Mouse (Mus musculus) stomach, embryonic 15.5 days (tissue): ENCODE data around the gene Zfp382. TPM values are rescaled to one million over a fixed set of nuclear protein-coding genes. Genes with fewer than 3 reads are reported as not detected.
A peak's percentile ranks its signal among the peaks of the same experiment; 100 is the strongest.
"Not testable (repeated sequence)": the region's sequence is repeated elsewhere in the genome, so short reads cannot be mapped to it uniquely, and the experiment has no call there.

ENCODE experiments used
- ATAC-seq: fragments of 200-750 bp; cut with Nextera tagmentation; 2 replicates; pipeline ENCODE4 v1.8.0; 2017; ENCODE audit warnings: low read depth, moderate number of reproducible peaks, moderate TSS enrichment; ENCODE audit not compliant: insufficient read depth, low FRiP score
- H3K27ac ChIP-seq: fragments of 300-500 bp; sonication (generic); 2 replicates; pipeline ENCODE4 v1.5.1; 2015; ENCODE audit warnings: mild to moderate bottlenecking, inconsistent platforms
- H3K27me3 ChIP-seq: fragments of 300-500 bp; sonication (generic); replicated peaks from 2 replicates; pipeline ENCODE4 v1.6.1; 2015; ENCODE audit warnings: inconsistent platforms
- H3K36me3 ChIP-seq: fragments of 300-500 bp; sonication (generic); 2 replicates; pipeline ENCODE4 v1.6.1; 2015; ENCODE audit warnings: inconsistent platforms
- H3K4me1 ChIP-seq: fragments of 300-500 bp; sonication (generic); 2 replicates; pipeline ENCODE4 v1.6.1; 2015; ENCODE audit warnings: inconsistent platforms
- H3K4me2 ChIP-seq: fragments of 300-500 bp; sonication (generic); 2 replicates; pipeline ENCODE4 v1.6.1; 2015; ENCODE audit warnings: mild to moderate bottlenecking, inconsistent platforms
- H3K4me3 ChIP-seq: fragments of 300-500 bp; sonication (generic); replicated peaks from 2 replicates; pipeline ENCODE4 v1.5.1; 2015; ENCODE audit warnings: inconsistent platforms
- H3K9ac ChIP-seq: fragments of 300-500 bp; sonication (generic); 2 replicates; pipeline ENCODE4 v1.6.1; 2015; ENCODE audit warnings: inconsistent platforms
- H3K9me3 ChIP-seq: fragments of 300-500 bp; sonication (generic); 2 replicates; pipeline ENCODE4 v1.6.1; 2016; ENCODE audit warnings: inconsistent platforms
- WGBS: fragments of 180-500 bp; shearing (Covaris S2); methylation state at CpG from one replicate; pipeline ENCODE4 v1.1.7; 2015; 5-methylcytosine and 5-hydroxymethylcytosine counted together
- polyA plus RNA-seq: library from polyadenylated mRNA; unstranded; fragments of >200 nt; fragmentation: Nextera tagmentation; extraction: Ambion mirVana; gene quantifications from 2 replicates; pipeline ENCODE4 v1.2.1, GENCODE M21; 2015

Gene Zfp382
- polyA plus RNA-seq, 1 experiment from 2014 or later: 10.4 TPM

DNA sequence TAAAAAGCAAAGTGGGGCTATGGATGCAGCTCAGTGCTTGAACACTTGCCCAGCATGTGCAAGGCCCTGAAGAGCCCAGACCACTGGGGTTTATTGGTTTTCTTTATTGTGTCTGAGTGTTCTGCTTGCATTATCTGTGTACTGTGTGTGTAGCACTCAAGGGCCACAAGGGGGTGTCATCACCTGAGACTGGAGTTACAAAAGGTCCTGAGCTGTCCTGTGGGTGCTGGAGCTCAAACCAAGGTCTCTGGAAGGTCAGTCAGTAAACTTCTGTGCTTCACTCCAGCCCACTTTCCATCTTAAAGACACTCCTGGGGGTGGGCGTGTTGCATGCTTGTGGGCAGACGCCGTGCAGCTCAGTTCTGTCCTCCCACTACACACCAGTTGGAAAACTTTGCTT lies 33.8 kb downstream of the Zfp382 start:
- no peak overlapping the region for H3K27ac ChIP-seq
- H3K4me2 ChIP-seq: no peak overlapping the region
- no peak for ATAC-seq
- WGBS: 100% methylated on average over 3 of the region's 3 CpGs
- no peak overlapping the region for H3K4me3 ChIP-seq
- no peaks in the 10 kb centered on the region for H3K27me3 ChIP-seq
- H3K9ac ChIP-seq: no peak overlapping the region
- peaks cover 59% of the 10 kb centered on the region for H3K36me3 ChIP-seq
- H3K9me3 ChIP-seq: peaks cover 37% of the 10 kb centered on the region
- H3K4me1 ChIP-seq: no peaks in the 10 kb centered on the region

DNA sequence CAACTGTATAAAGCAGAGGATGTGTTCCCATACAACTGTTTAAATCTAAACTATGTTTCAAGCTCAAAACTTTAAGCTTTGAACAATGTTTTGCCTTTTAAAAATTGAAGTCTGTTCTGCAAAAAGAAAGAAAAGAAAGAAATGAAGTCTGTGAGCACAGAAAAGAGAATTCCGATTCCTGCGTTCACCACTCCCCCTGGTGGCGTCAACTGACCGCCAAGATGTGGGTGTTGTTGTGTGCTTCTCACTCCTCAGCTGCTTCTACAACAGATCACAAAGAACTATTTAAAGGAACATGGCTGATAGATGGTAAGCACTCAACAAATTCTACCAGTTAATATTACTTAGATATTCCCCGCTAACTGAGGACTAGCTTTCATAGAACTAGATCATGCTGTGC lies 41.4 kb downstream of the Zfp382 start:
- Histone ChIP-seq H3K27ac (no peak overlapping the region), H3K9ac (no peak overlapping the region), H3K4me1 (no peaks in the 10 kb centered on the region), H3K9me3 (peaks cover 32% of the 10 kb centered on the region), H3K4me3 (no peak overlapping the region), H3K27me3 (no peaks in the 10 kb centered on the region), H3K4me2 (no peak overlapping the region), H3K36me3 (peaks cover 80% of the 10 kb centered on the region)
- WGBS: 97% methylated on average over 5 of the region's 5 CpGs
- ATAC-seq: no peak

DNA sequence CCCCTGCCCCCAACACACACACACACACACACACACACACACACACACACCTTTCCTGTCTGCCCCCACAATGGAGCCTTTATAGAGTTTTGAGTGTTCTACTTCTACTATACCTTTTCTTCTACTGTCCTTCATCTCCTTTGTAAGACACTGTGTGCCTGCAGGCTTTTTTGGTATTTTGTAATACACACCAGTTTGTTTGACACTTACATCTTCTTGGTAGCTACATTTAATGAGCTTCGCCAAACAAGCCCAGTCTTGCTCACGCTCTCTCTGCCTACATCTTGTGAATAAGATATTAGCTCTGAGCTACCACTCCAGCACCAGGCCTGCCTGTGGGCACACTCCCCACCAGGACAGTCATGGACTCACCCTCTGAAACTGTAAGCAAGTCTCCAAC lies 43.0 kb downstream of the Zfp382 start:
- H3K4me1 ChIP-seq: no peaks in the 10 kb centered on the region
- H3K9ac ChIP-seq: no peak overlapping the region
- no peak overlapping the region for H3K4me2 ChIP-seq
- WGBS: 99% methylated on average over 2 of the region's 2 CpGs
- peaks cover 23% of the 10 kb centered on the region; the same call in 1 of the 2 replicates for H3K9me3 ChIP-seq
- H3K36me3 ChIP-seq: peaks cover 64% of the 10 kb centered on the region
- no peak overlapping the region for H3K27ac ChIP-seq
- H3K27me3 ChIP-seq: no peaks in the 10 kb centered on the region
- H3K4me3 ChIP-seq: no peak overlapping the region
- no peak for ATAC-seq

- 2% methylated on average over 21 of the region's 21 CpGs for WGBS
- H3K9ac ChIP-seq: peak overlapping the region; percentile 46
Measured at GRCm38 (mm10) chr7:30168914-30169582, 47.3 kb downstream of the Zfp382 start.

DNA sequence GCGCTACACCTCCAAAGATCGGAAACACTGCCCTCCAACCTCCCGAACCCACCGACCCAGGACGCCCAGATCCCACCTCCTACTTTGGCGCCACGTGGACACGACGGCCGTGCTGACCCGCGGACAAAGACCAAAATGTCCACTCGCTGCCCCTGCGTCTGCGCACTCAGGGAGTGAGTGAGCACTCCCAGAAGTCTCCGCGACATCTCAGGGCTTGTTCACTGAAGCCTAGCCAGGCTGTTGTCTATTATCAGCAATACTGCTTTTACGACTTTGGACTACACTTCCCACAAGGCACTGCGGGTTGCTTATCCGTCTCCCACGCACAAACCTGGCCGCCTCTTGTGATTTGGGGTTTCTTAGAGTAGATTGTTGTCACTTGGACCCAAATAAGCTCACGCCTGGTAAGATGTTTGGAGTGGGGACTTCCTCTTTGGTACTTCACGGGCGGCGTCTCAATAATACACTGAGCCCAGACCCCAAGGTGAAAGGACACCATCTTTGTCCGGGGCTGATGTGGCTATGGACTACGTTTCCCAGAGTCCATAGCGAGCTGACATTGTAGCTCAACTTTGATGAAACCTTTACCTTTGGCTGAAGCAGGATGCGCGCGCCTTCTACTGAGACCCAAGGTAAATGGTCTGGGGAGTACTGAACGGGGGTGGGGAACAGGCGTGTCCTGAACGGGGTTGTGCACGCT lies 48.0 kb downstream of the Zfp382 start, which contains the start of gene Zfp146:
Zfp146 (minus strand) TSS at position 168 of the 700 bp plus-strand sequence.
- no peaks in the 10 kb centered on the region for H3K27me3 ChIP-seq
- 0 out of 2 replicates have a peak, but pooled peaks cover 6% of the 10 kb centered on the region for H3K4me1 ChIP-seq
- peak within 1 kb of the TSS; percentile 46 for H3K9ac ChIP-seq
- ATAC-seq: peak; percentile 97
- peak within 1 kb of the TSS; percentile 60 for H3K4me3 ChIP-seq
- peak within 1 kb of the TSS; percentile 62 for H3K4me2 ChIP-seq
- H3K36me3 ChIP-seq: peaks cover 23% of the 10 kb centered on the region
- H3K27ac ChIP-seq: peak within 1 kb of the TSS; percentile 81
- 0 out of 2 replicates have a peak, but pooled peaks cover 4% of the 10 kb centered on the region for H3K9me3 ChIP-seq
- under 1% methylated on average over 36 of the region's 36 CpGs for WGBS

More at GRCm38 (mm10) chr7:30168914-30169582, 47.3 kb downstream of the Zfp382 start:
- Histone ChIP-seq H3K36me3 (peaks cover 24% of the 10 kb centered on the region), H3K27me3 (no peaks in the 10 kb centered on the region), H3K9me3 (0 out of 2 replicates have a peak, but pooled peaks cover 4% of the 10 kb centered on the region), H3K4me3 (peak overlapping the region; percentile 60), H3K27ac (peak overlapping the region; percentile 81), H3K4me2 (peak overlapping the region; percentile 62), H3K4me1 (0 out of 2 replicates have a peak, but pooled peaks cover 6% of the 10 kb centered on the region)
- peak; percentile 6; the same call in 1 of the 2 replicates for ATAC-seq

- ATAC-seq: no peak; the same call in 1 of the 2 replicates
- H3K36me3 ChIP-seq: peaks cover 19% of the 10 kb centered on the region
- H3K4me3 ChIP-seq: peak overlapping the region; percentile 60
- WGBS: 18% methylated on average over 11 of the region's 11 CpGs
- 0 out of 2 replicates have a peak, but pooled peaks cover 6% of the 10 kb centered on the region for H3K4me1 ChIP-seq
- H3K27ac ChIP-seq: peak overlapping the region; percentile 81; the same call in 1 of the 2 replicates
- 0 out of 2 replicates have a peak, but pooled peaks cover 4% of the 10 kb centered on the region for H3K9me3 ChIP-seq
- H3K4me2 ChIP-seq: peak overlapping the region; percentile 62
- no peaks in the 10 kb centered on the region for H3K27me3 ChIP-seq
- H3K9ac ChIP-seq: peak overlapping the region; percentile 17; the same call in 1 of the 2 replicates
Measured at GRCm38 (mm10) chr7:30170283-30170951, 48.7 kb downstream of the Zfp382 start.

GRCm38 (mm10) chr7:30176474-30176873 lies 54.7 kb downstream of the Zfp382 start:
- no peak overlapping the region for H3K4me2 ChIP-seq
- H3K4me3 ChIP-seq: no peak overlapping the region
- no peak overlapping the region for H3K9ac ChIP-seq
- no peaks in the 10 kb centered on the region for H3K27me3 ChIP-seq
- no peak for ATAC-seq
- peaks cover 12% of the 10 kb centered on the region; the same call in 1 of the 2 replicates for H3K36me3 ChIP-seq
- 78% methylated on average over 12 of the region's 12 CpGs for WGBS
- H3K4me1 ChIP-seq: no peaks in the 10 kb centered on the region
- no peak overlapping the region for H3K27ac ChIP-seq
- H3K9me3 ChIP-seq: no peaks in the 10 kb centered on the region

DNA sequence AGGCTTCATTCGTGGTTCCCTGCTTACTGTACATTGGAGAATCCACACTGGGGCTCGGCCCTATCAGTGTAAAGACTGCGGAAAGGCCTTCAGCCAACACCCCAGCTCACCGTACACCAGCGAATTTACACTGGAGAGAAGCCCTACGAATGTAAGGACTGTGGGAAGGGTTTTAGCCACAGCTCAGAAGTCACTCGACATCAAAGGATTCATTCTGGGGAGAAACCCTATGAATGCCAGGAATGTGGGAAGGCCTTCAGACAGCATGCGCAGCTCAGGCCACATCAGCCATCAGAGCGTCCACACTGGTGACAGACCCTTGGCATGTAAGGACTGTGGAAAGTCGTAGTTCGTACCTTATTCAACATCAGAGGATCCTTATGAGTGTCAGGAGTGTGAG lies 56.5 kb downstream of the Zfp382 start:
- Histone ChIP-seq H3K4me3 (no peak overlapping the region), H3K9ac (no peak overlapping the region), H3K36me3 (peaks cover 12% of the 10 kb centered on the region; the same call in 1 of the 2 replicates), H3K27me3 (no peaks in the 10 kb centered on the region), H3K9me3 (no peaks in the 10 kb centered on the region), H3K4me1 (no peaks in the 10 kb centered on the region), H3K4me2 (no peak overlapping the region), H3K27ac (no peak overlapping the region)
- 79% methylated on average over 11 of the region's 11 CpGs for WGBS
- ATAC-seq: no peak

DNA sequence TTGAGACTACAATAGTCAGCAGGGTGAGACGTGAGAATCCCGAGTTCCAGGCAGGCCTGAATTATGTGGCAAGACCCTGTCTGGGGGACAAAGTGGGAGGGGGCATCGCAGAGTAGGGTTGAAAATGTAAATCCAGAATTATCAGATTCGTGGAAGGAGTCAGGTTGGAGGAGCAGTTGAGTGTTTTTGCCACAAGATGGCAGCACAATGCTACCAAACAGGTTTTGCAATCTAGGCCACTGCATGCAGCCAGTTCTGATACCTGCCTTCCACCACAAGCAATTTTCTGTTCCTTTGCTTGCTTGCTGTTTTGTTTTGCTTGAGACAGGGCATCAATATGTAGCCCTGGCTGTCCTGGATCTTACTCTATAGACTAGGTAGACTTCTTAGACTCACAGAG lies 59.6 kb downstream of the Zfp382 start:
- Histone ChIP-seq H3K36me3 (peaks cover 13% of the 10 kb centered on the region; the same call in 1 of the 2 replicates), H3K4me2 (no peak overlapping the region), H3K27ac (no peak overlapping the region), H3K27me3 (no peaks in the 10 kb centered on the region), H3K4me3 (no peak overlapping the region), H3K9me3 (no peaks in the 10 kb centered on the region), H3K9ac (no peak overlapping the region), H3K4me1 (peaks cover 10% of the 10 kb centered on the region)
- ATAC-seq: no peak
- 3% methylated on average over 4 of the region's 4 CpGs for WGBS

DNA sequence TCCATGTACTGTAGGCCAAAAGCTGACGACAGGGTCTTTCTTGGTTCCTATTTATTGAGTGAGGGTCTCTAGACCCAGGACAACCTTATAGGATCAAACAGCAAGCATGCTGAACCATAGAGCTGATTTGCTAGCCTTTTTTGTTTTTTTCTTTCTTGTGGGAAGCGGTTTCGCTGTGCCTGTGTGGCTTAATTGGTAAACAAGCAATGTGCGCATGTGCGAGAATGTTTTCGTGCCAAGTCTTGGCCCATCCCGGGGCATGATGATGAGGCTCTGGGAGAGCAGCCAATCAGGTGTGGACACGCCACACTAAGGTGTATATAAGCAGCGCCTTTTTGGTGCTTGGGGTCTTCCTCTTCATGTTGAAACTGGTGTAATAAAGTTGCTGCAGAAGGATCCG lies 60.2 kb downstream of the Zfp382 start:
- WGBS: 92% methylated on average over 10 of the region's 10 CpGs
- ATAC-seq, H3K9me3 ChIP-seq, H3K9ac ChIP-seq, H3K4me1 ChIP-seq, H3K27me3 ChIP-seq, H3K27ac ChIP-seq, H3K4me3 ChIP-seq, H3K4me2 ChIP-seq: not testable (repeated sequence)
- peaks cover 19% of the 10 kb centered on the region for H3K36me3 ChIP-seq

DNA sequence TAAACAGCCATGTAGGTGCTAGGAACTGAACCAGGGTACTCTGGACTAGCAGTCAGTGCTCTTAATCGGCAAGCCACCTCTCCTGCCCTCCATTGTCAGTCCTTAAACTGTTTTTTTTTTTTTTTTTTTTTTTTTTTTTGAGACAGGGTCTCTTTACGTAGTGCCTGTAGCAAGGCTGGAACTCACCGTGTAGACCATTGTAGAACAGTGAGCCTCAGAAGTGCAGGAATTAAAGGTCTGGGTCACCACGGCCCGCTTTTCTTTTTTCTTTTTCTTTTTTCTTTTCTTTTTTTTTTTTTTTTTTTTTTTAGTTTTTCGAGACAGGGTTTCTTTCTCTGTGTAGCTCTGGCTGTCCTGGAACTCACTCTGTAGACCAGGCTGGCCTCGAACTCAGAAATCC lies 61.4 kb downstream of the Zfp382 start:
- H3K4me1 ChIP-seq, H3K27me3 ChIP-seq, H3K9me3 ChIP-seq, H3K4me3 ChIP-seq, H3K27ac ChIP-seq, H3K9ac ChIP-seq, H3K4me2 ChIP-seq, ATAC-seq: not testable (repeated sequence)
- H3K36me3 ChIP-seq: peaks cover 21% of the 10 kb centered on the region
- WGBS: 71% methylated on average over 7 of the region's 7 CpGs
